Mouse (Mus musculus) CD4-positive, CD25-positive, alpha-beta regulatory T cell, adult 9 weeks (primary cell): Measurements from ENCODE around the gene Syt8. TPM values are rescaled to one million over a fixed set of nuclear protein-coding genes. Genes with fewer than 3 reads are reported as not detected.

Experiments
- polyA plus RNA-seq: library from polyadenylated mRNA; unstranded; fragments of 100-300 nt; shearing (Covaris generic); gene quantifications from one replicate; pipeline ENCODE4 v1.2.1, GENCODE M21; 2017

The Syt8 gene
- polyA plus RNA-seq = not detected

DNA sequence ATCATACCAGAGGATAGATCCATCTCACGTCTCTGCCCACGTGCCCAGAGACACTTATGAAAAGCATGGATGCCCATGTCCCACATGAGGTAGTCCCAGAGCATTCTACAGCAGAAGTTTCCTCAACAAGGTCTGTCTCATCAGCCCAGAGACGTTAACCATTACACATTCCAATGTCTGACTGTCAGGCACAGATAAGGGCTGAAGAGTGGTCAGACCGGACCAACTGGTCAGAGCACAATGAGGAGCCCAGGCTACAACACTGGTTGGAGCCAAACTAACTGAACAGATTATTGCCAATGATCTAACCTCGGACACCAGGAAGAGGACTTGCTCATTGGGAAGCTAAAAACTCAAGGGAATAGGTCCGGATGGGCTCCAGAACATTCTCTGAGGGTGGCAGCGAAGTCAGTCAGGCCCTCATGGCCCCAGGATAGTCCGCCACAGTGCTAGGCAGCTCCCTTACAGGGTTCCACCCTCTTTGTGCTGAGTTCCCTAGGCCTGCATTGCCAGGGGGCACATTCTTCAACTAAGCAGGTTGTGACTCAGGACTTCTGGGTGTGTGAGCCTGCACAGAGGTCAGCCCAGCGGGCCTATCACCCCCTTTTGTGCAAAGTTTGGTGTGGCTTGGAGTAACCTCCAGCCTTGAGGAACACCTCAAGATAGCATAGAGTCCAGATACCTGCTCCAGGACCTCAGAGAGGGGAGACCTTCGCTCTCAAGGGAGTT, at the start of gene Syt8:
Gene Syt8 (plus strand): TSS at position 714 of the 729 bp plus-strand sequence.

DNA sequence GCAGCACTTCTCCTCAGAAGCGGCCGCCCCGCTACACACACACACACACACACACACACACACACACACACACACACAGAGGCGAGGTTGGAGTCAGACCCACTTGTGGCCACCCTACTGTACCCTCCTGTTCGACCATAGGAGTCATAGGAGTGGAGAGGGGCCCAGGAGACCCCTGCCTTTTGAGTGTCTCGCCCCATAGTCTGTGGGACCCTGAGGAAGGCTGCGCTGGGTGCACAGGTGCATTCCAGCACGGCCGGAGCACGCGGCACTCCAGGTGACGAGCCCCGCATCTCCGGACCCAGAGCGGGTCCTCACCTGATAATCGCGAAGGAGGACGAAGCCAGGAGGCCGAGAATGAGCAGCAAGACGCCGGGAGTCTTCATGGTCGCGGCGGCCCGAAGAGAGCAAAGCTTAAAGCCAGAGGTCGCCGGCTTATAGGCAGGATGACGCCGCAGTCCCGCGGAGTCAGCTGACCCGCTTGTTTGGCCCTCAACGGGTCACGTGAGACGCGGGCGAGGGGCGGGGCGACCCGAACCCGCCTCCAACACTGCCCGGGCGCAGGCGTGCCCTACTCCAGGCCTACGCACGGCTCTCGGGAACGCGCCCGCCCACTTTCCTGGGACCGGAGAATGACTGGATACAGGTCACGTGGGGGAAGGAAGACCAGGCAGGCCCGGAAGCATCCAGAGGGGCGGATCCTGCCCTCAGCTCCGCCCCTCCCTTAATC, 47.1 kb upstream of the Syt8 start, which contains the start of gene Ctsd:
Gene Ctsd (minus strand): TSS at position 620 of the 730 bp plus-strand sequence.

DNA sequence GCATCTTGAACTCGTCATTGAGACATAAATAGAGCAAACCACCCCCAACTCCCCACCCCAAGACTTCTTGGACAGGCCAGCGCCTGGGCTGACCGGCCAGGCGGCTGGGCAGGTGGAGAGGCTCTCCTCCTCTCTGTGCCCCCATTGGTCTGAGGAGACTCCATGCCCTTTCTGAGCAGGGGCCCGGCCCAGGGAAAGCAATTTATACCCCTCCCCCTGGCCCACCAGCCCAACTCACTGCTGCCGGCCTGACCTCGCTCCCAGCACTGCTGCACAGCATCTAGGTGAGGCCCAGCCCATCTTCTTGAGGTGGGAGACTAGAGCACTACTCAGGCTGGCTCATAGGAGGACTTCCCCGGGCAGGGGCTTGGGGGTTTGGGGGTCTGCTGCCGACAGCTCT, 6.9 kb downstream of the Syt8 start, which contains the start of gene Tnni2:
Gene Tnni2 (plus strand): TSS at position 224 of the 400 bp plus-strand sequence.

DNA sequence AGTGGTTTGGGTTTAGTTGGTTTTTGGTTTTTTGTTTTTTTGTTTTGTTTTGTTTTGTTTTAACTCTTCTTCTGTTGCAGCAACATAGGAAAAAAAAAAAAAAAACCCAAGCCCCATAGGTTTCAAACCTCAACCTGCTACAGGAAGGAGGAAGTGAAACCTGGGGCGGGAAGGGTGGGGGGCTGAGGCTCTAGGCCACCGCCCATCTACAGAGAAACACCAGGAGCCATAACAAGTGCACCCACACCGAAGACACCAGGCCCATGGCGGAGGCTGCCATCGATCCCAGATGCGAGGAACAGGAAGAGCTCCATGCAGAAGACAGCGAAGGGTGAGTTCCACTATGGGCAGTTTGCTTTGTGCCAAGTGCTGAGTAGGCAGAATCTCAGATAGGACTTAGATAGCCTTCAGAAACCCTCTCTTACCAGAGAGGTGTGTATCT, 26.0 kb downstream of the Syt8 start, which contains the start of gene Lsp1:
Gene Lsp1 (plus strand): TSS at position 174 of the 442 bp plus-strand sequence.

Other genes with a start within 250 kb of the Syt8 start
- not detected for gene Gm10153, start 244.5 kb upstream of the Syt8 start, polyA plus RNA-seq
- not detected for gene Krtap5-3, start 233.5 kb upstream of the Syt8 start, polyA plus RNA-seq
- gene Gm7579, start 223.0 kb upstream of the Syt8 start, polyA plus RNA-seq = not detected
- gene Krtap5-5, start 204.9 kb upstream of the Syt8 start, polyA plus RNA-seq = not detected
- not detected for gene Gm40460, start 193.8 kb upstream of the Syt8 start, polyA plus RNA-seq
- gene Gm2431, start 176.5 kb upstream of the Syt8 start, polyA plus RNA-seq = not detected
- gene Gm4559, start 160.5 kb upstream of the Syt8 start, polyA plus RNA-seq = not detected
- not detected for gene Krtap5-1, start 137.7 kb upstream of the Syt8 start, polyA plus RNA-seq
- gene Krtap5-4, start 131.3 kb upstream of the Syt8 start, polyA plus RNA-seq = not detected
- gene Ifitm10, start 61.1 kb upstream of the Syt8 start, polyA plus RNA-seq = 4.2 TPM
- gene Gm49369, start 52.2 kb upstream of the Syt8 start, polyA plus RNA-seq = 2.0 TPM
- 438 TPM for gene Ctsd, start 46.8 kb upstream of the Syt8 start, polyA plus RNA-seq
- gene Tnni2, start 7.0 kb downstream of the Syt8 start, polyA plus RNA-seq = not detected
- gene Lsp1, start 26.0 kb downstream of the Syt8 start, polyA plus RNA-seq = 1,165 TPM
- gene Tnnt3, start 64.0 kb downstream of the Syt8 start, polyA plus RNA-seq = 5.5 TPM
- 4.7 TPM for gene Mrpl23, start 97.8 kb downstream of the Syt8 start, polyA plus RNA-seq
- 0.55 TPM for gene Igf2, start 232.0 kb downstream of the Syt8 start, polyA plus RNA-seq
- gene Gm49394, start 235.1 kb downstream of the Syt8 start, polyA plus RNA-seq = not detected